Mouse (Mus musculus): Measurements from ENCODE around the gene Dpf3.

The Dpf3 gene

DNA sequence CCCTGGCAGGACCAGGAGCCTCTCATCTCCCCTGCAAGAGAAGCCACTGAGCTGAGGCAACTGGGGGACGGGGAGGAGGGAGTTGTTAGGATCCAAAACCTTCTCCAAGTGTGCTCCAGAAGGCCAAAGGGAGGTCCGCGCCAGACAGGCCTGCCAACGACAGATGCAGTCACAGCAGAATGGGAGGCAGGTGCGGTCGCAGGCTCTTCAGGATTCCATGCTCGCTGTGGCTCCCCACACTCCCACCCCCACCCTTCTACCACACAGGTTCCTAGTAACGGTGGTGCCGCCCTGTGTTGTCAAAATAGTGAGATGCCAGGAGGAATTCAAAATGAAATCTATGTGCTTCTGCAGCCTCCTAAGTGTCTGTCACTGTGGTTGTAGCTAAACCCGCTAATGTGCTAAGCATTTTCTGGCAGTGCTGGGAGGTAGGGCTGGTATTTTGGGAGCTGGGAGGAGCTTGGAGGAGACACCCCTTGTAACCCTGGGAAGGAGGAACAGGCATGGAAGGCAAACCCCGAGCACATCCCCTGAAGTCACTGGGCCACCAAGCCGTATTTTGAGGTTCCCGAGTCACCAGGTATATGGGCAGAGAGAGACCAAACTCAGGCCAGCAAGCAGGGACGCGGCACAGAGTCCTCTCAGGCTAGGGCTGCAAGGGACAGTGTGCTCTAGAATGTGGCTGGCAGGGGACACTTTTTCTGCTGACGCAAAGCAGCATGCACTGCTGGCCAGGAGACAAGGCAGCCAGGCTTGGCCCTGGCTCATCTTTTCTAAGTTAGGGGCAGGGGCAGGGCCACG is 75.6 kb downstream of the Dpf3 start:
- no peak for DNase-seq (ENCODE audit: low spot score)

DNA sequence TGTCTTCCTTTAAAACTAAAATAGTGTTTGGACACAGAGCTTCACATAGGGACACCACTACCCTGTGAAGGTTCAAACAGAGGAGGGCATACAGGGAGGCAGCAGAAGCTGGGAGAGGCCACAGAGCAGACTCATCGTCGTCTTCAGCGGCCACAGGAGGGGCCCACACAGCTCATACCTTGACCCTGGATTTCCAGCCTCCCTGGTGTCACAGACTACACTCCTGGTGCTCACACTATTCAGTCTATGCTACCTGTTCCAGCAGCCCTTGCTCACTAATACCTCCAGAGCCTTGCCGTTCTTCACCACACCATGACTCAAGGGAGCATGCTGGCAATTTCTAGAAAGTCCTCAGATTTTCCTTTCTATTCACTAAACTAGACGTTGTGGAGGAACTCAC is 76.5 kb downstream of the Dpf3 start:
- DNase-seq (ENCODE audit: low spot score), result no peak

DNA sequence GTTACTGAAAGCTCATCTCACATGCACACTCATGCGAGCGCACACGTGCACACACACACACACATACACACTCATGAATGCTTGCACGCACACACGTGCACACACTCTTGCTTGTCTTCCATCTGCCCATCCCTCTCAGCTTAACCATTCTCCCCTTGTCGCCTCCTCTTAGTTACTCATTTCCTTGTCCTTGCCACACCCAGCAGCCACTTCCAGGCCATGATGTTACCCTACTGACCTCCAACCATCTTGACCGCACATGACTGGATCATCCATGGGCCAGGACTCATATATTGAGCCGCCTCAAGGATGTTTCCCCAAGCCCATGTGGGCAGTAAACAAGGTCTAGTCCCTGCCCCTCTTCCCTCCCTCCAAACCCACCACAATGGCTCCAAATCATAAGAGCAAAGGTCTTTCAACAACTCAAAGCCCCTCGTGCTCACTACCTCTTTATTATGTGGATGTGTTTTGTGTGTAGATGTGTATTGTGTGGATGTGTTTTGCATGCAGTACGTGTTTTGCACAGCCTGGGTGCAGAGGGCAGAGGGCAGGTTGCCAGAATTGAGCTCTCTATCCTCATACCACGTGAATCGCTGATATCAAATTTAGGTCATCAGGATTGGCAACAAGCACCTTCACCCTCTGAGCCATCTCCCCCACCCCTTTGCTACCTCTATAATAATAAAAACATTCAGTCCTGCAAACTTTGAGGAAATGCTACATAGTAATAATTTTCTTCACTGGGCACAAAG is 82.0 kb downstream of the Dpf3 start:
- no peak for DNase-seq (ENCODE audit: low spot score)

DNA sequence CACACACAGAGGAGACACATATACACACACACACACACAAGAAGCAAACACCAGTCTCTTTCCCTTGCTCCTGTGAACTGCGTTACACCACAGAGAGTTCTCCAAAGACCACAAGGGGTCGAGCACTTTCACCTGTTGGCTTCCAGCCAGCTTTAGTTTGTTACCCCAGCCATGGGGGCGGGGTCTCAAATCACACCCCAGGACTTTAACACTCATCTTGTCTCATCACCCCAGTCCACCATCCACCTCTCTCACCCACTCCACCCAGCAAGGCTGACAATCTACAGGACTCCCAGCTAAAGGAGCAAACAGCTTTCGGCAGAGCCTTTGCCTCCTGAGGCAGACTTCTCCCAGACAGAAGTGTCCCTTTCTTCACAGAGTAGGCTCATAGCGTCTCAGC is 85.2 kb downstream of the Dpf3 start:
- no peak for DNase-seq (ENCODE audit: low spot score)

DNA sequence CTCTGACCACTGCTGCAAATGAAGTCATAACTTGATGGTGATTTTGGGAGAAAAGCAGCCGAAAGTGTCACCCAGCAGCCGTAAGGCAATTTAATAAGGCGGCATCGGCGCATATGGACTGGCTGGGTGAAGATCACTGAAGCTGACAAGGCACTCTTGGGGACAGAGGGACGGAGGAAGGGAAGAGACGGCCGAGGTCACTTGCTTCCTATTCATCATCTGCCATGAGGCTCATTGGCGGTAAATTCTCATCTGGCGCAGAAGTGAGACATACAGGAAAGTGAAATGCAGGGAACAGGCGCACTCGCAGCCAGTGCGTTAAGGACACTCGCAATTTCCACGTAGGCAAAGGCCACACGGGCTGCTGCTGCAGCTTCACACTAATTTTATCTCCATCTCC is 95.5 kb downstream of the Dpf3 start:
- DNase-seq (ENCODE audit: low spot score), result no peak

DNA sequence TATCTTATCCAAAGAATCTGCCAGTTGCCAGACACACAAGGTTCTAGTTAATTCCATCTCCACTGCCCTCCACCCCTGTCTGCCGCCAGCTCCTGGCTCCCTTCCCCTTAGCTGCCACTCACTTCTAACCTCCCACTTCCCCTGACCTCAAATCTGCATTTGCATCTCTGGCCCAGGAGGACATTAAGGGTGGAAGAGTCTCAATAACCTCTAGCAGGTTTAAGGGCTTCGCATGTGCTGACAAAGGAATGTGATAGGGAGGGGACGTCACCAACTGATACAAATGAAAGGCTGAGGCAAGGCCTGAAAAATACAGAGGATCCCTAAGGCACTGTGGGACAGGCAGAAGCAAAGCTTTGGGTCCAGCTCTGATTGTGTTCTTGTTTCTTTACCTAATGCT is 100.0 kb downstream of the Dpf3 start:
- DNase-seq (ENCODE audit: low spot score), result no peak

DNA sequence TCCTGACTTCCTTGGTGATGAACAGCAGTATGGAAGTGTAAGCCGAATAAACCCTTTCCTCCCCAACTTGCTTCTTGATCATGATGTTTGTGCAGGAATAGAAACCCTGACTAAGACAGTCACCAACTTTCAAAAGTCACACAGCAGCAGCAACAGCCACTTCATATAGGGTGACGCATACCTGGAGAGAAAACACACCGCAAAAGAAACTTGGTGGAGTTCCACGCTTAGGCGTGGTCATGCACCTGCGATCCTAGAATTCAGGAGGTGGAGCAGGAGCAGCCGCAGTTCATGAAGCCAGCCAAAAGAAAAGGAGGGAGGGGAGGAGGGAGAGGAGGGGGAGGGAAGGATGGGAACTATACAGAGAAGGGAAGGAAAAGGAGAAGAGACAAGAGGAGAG is 106.4 kb downstream of the Dpf3 start:
- no peak for DNase-seq (ENCODE audit: low spot score)

DNA sequence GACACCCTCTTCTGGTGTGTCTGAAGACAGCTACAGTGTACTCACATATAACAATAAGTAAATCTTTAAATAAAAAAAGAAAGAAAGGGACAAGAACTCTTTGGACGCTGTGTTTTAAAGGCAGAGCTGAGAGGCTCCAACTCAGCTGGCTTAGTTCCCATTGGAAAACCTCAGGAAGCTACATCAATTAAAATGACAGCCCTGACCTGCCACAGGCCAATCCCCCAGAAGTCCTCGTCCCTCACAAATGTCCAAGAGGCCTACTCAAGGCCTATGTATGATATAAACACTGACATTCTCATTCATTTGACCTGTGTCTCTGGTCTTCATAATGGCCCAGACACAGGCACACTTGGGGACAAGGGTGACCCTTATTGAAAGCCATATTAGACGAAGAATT is 107.5 kb downstream of the Dpf3 start:
- no peak for DNase-seq (ENCODE audit: low spot score)

DNA sequence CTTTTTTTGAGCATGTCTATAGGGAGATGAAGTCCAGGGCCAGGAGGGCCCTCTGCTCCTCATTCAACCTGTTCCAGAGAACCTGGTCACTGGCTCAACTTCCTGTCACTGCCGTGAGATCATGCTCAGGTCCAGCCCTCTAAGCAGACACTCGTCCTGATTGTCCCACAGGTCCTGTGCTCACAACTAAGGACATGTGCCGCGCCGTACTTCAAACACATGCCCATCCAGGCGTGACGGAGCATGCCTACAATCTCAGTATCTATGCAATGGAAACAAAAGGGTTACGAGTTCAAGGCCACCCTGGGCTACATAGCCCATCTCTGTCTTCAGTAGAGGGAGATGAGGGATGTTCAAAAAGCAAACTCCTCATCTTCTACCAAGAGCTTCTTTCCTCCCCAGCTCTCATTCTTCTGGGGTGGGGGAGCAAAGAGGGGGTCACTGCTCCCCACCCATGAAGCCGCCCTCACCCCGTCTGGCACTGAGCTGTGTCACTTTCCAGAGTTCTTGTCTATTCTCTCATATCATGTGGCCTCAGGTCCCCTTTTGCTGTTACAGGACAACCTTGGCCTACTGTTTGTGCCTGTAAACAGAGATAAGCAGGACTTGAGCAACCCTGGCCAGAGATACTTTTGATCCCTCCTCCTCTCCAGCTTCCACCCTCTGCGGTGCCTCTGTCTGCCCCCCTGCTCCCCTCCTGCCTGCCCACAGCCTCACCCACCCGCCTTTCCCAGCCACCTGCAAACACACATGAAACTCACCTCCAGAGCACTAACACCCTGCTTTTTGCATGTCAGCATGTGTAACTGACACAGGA is 112.3 kb downstream of the Dpf3 start:
- DNase-seq (ENCODE audit: low spot score), result peak; percentile 45

DNA sequence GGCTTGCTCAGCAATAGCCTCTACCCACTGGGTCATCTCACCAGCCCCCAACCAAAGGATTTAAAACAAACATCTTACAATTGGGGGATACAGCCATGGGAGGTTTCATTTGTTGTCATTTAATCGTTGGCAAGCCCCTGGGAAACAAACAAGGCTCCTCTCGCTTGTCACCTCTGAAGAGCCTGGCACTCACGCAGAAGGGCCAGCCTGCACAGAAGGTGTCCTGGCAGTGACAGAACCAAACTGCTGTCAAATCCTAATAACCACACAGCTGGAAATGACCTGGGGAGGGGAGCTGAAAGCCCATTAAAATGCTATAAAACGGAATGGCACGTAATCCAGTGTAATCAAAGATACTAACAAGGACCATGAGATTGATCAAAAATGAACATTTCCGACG is 114.4 kb downstream of the Dpf3 start:
- DNase-seq (ENCODE audit: low spot score), result no peak

DNA sequence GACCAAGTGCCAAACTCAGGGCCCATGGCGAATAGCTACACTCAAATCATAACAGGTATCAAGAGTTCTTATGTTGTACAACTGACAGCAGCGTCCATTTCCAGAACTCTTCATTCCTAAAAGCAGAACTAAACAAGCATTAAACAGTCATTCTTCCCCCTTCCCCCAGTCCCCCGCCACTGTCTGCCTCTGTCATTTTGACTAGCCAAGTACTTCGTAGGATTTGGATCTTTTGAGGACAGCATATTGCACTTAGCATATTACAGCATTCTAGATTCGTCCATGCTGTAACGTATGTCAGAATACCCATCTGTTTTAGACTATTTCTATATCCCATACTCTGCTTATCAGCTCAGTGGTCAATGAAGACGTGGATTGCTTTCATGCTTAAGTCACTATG is 115.2 kb downstream of the Dpf3 start:
- DNase-seq (ENCODE audit: low spot score), result no peak

DNA sequence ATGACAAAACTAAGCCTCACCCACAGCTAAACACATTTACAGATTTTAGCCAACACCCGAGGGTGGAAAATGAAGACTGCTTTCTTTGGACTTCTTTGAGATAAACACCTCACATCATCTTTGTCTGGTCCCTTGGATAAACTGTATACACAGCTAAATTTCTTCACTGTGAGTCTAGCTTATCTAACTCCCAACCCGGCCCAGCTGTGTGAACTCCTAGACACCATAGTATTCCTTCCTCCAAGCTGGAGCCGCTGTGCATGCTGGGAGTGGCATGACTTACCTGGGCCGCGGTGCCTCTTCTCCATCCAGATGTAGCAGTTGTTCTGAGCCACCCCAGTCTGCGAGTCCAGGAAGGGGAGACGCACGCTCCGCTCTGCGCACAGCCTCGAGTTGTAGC is 117.3 kb downstream of the Dpf3 start:
- DNase-seq (ENCODE audit: low spot score), result no peak

DNA sequence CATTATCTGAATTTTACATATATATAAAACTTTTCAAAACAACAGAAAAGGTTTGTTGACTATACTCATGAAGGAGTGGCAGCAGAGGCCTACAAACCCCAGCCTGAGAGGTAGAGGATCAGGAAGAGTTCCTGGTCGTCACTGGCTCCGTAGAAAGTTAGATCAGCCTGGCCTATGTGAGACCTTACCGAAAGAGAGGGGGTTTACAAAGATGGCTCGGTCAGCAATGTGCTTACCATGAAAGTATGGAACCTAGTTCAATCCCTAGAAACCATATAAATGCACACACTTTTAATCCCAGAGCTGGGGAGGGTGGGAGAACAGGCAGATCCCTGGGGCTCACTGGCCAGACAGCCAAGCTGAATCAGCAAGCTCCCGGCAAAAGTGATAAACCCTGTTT is 118.1 kb downstream of the Dpf3 start:
- DNase-seq (ENCODE audit: low spot score), result no peak

DNA sequence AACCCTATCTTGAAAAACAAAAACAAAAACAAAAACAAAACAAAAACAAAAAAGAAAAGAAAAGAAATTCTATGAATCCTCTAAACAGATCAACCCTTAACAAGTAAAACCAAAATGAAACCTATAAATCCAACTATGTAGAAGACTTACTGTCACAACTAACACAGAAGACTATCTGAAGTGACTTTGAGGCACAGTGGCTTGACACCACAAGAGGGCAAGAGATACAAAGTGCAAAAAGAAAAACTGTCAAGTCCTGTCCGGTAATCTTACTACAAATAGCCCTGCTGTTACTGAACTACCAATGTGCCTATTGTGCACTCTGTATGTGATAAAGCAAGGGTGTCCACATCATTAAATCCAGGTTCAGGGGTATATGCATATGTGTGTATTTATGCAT is 120.0 kb downstream of the Dpf3 start:
- DNase-seq (ENCODE audit: low spot score), result no peak

DNA sequence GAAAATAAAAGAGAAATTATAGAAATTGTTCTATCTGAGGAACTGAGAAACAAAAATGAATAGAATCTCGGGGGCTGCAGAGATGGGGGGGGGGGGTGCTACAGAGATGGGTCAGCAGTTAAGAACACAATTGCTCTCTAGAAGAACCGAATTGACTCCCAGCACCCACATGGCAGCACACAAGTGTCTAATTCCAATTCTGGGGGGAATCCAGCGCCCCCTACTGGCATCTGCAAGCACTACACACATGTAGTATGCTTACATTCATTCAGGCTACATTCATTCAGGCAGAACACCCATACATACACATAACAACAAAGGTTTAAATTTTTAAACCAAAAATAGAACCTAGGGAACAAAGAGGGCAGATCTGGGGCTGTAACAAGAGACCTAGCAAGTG is 122.7 kb downstream of the Dpf3 start:
- DNase-seq (ENCODE audit: low spot score), result no peak

DNA sequence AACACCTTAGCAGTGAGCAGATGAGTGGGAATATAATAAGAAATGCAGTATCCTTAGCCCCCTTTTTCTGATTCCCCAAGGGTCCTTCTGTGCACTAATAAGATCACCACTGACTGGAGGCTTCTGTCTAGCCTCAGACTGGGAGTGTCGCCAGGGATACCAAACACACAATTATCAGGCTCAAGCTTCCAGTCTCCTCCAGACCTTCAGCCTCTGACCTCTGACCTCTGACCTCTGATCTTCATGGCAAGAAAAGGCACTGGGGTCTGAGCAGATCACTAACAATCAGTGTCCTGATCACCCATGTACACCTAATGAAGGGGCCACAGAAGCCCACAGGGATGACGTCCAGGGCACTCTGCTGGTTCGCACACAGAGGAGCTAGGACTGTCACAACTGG is 125.7 kb downstream of the Dpf3 start:
- no peak for DNase-seq (ENCODE audit: low spot score)

DNA sequence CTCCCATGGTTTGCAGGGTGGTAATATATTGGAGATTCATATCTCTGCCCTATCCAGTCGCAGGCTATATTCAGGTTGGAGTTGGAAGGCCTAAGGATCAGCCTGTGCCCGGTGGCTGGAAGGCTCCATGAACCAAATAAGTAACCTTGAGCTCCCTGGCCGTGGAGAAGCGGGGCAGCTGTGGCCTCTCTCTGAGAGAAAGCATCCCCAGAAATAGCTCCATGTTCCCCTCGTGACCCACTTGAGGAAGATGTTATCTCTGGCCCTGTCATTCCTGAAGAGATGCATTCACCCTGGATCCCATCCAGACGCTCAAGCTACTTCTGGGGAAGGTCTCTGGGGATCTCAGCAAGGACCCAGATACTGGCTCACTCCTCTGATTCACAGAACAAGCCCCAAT is 134.9 kb downstream of the Dpf3 start:
- no peak for DNase-seq (ENCODE audit: low spot score)

DNA sequence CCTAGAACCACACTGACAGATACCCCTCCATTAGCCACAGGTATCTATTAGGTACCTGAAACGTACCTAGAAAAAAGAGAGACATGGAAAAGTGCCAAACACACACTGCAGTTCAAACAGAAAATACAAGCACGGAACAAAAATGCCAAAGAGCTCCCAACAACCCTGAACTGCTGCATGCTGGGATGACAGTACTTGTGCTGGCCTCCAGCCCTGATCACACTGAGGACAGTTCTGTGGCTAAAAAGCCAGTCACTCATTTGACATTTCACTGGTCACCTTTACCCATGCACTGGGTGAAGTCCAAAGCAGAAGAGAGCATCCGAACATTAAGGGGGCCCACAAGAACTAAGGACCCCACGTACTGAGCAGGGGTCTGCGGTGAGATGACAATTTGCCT is 137.8 kb downstream of the Dpf3 start:
- DNase-seq (ENCODE audit: low spot score), result no peak

DNA sequence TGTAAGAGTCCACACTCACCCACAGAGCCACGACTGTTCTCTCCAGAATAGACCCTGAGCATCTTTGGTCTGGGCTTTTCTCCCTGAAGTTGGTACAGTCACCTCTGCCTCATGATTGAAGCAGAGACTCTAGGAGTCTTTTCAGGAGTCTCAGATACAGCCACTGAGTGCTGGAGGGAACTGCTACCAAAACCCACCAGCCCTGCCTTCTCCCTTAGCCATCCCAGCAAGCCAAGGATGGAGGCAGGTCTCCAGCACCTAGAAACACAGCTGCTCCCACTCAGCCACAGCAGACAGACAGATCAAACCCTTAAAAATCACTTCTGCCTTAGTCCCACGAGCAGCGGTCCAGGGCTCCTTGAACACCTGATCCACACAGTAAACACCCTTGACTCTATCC is 139.3 kb downstream of the Dpf3 start:
- no peak for DNase-seq (ENCODE audit: low spot score)

DNA sequence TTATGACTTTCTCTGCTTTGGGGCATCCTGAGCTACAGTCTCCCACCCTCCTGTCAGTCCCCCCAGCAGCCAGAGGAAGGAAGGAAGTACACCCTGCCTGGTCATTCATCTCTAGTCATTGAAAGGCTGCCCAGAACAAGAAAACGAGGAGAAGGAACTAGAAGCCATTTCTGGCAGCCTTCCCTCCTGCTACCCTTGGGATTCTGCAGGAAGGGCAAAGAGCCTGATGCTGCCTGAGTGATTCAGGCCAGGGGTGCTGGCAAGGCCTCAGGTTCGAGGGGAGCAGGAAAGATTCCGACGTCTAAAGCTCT is 144.7 kb downstream of the Dpf3 start:
- no peak for DNase-seq (ENCODE audit: low spot score)

DNA sequence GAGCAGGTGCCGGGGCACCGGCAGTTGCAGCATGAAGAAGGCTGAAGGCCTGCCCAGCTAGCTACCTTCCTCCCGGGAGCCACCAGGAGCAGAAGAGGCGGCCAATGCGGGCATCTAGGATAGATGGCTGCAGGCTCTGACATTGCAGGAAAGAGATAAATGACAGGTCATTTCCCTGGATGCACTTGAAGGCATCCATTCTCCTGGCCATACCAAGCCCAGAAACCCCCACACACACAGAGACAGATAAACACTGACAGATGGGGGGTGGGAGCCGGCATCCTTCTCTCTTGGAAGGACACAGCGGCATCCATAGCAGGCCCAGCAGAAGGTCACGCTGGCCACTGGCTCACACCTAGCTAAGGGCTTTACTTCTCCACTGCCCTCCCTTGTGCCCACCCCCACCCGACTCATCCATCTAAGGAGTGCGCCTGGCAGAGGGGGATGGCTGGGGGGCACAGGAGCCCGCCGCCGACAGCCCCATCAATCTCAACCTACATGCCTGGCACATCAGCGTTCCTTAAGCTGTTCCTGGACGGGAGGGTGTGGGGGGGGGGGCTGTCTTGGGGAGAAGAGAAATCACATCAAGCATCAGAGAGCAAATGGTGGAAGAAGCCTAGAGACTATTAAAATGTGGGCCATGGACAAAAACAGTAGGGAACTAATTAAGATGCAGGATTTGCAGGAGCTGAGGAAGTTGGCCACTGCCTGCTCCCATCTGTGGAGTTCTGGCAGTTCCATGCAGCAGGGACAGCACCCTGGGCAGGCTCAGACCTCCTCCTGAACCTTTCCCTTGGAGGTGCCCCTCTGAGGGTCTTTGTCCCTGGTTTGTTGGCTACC is 145.3 kb downstream of the Dpf3 start:
- DNase-seq (ENCODE audit: low spot score), result no peak

DNA sequence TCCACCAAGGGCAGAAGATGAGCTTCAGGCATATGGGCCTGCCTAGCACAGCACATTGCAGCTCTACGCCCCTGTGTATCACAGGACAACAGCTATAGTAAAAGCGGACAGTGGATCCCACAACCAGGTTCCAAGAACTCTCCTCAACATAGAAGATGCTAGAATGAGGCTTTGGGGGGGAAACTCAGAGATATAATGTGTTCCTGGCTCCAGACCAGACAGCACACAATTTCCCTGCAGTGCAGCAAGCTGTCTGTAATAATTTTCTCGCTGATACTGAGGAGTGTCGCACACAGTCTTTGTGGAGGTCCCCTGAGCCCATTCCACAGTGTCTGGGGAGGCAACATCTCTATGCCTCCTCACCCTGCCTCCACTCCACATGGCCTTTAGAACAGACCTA is 146.6 kb downstream of the Dpf3 start:
- DNase-seq (ENCODE audit: low spot score), result no peak

Measured in spleen, adult 12 weeks (tissue).